Mouse (Mus musculus): ENCODE results near the gene Snrpb2. TPM values are rescaled to one million over a fixed set of nuclear protein-coding genes. Genes with fewer than 3 reads are reported as not detected.

The Snrpb2 gene
- polyA plus RNA-seq, 1 experiment, result not detected

DNA sequence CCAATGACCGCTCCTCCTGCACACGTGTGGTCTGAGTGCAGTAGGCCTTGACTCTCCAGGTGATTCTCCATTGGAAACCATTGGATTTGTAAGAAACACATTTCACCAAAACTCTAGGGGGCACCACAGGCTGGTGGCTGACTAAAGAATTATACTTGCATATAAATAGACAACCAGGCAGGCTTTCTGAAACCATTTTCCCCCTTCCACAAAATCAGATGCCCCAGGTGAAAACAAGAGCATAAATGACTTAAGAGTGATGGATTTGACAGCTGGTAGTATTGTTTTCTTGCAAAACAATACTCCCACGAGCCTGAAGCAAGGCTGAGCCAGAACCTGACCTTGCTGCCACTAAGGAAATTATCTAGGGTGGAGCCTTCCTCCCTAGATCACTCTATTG, 54.6 kb downstream of the Snrpb2 start:
- no peak for TF ChIP-seq CTCF (IDR thresholded peaks at IDR 0.05; ENCODE audit: insufficient read depth, low read depth, low read length)
- TF ChIP-seq POLR2A (IDR thresholded peaks at IDR 0.05; ENCODE audit: insufficient read depth, low read depth, low read length), result no peak
- no peaks in the 10 kb centered on the region for H3K4me1 ChIP-seq (ENCODE audit: control insufficient read depth, insufficient read depth, low read length)
- no peak overlapping the region for H3K4me3 ChIP-seq (ENCODE audit: insufficient read depth, low read depth, low read length)
- WGBS, result 62% methylated on average over 3 of the region's 3 CpGs
- no peak overlapping the region for H3K27ac ChIP-seq (ENCODE audit: insufficient read depth, low read depth, low read length)

- Histone ChIP-seq H3K27ac (ENCODE audit: insufficient read depth, low read depth, low read length) (no peak overlapping the region), H3K4me3 (ENCODE audit: insufficient read depth, low read depth, low read length) (no peak overlapping the region), H3K4me1 (ENCODE audit: control insufficient read depth, insufficient read depth, low read length) (no peaks in the 10 kb centered on the region)
- 83% methylated on average over 7 of the region's 7 CpGs for WGBS
- TF ChIP-seq POLR2A (IDR thresholded peaks at IDR 0.05; ENCODE audit: insufficient read depth, low read depth, low read length) (no peak), CTCF (IDR thresholded peaks at IDR 0.05; ENCODE audit: insufficient read depth, low read depth, low read length) (no peak)
Observed at GRCm38 (mm10) chr2:143118221-143118620, 55.4 kb downstream of the Snrpb2 start.

Other genes starting within 250 kb of the Snrpb2 start
- not detected in 2 replicates for gene Kif16b, start 161.5 kb upstream of the Snrpb2 start, polyA plus RNA-seq (2012; ENCODE audit: insufficient read depth, insufficient read length, low replicate concordance, missing spikeins)
- gene Otor, start 15.4 kb downstream of the Snrpb2 start, polyA plus RNA-seq (2012; ENCODE audit: insufficient read depth, insufficient read length, low replicate concordance, missing spikeins), result not detected in 2 replicates